Mouse (Mus musculus) gastrocnemius, adult 2 months (tissue): Measurements from ENCODE around the gene Col24a1. TPM values are rescaled to one million over a fixed set of nuclear protein-coding genes. Genes with fewer than 3 reads are reported as not detected.
A peak's percentile ranks its signal among the peaks of the same experiment; 100 is the strongest.
"Not testable (repeated sequence)": the region's sequence is repeated elsewhere in the genome, so short reads cannot be mapped to it uniquely, and the experiment has no call there.

Experiments used
- DNase-seq: peaks from one replicate; pipeline ENCODE4 v3.0.0; 2022
- H3K27ac ChIP-seq: fragments of 200-600 bp; 2 replicates; pipeline ENCODE4 v1.8.1; 2022; ENCODE audit warnings: mild to moderate bottlenecking
- H3K4me3 ChIP-seq: fragments of 200-600 bp; 2 replicates; pipeline ENCODE4 v1.8.1; 2022; ENCODE audit warnings: mild to moderate bottlenecking, moderate library complexity
- CTCF ChIP-seq: fragments of 200-600 bp; IDR thresholded peaks from 2 replicates; pipeline ENCODE4 v1.8.1; 2022; ENCODE audit warnings: antibody characterized with exemption, mild to moderate bottlenecking, moderate library complexity
- intact Hi-C: fragments of 180-260 bp; cut with DNase I; formaldehyde crosslinking; loops from one replicate; pipeline ENCODE4 v1.15.1; 2025
- total RNA-seq, 2 experiments: library from RNA; stranded (reverse); gene quantifications; 2 replicates each; pipeline ENCODE4 v1.2.3; 2021

The Col24a1 gene
- total RNA-seq, 2 experiments from 2014 or later = 1.8 to 2.4 TPM

GRCm38 (mm10) chr3:145439086-145439485 lies 146.8 kb downstream of the Col24a1 start:
- DNase-seq = no peak
- Histone ChIP-seq H3K4me3 (no peak overlapping the region), H3K27ac (no peak overlapping the region)
- intact Hi-C loops = no loop called here
- TF ChIP-seq CTCF = peak; percentile 28

GRCm38 (mm10) chr3:145440993-145441392 lies 148.7 kb downstream of the Col24a1 start:
- no peak overlapping the region for H3K27ac ChIP-seq
- no peak for DNase-seq
- intact Hi-C loops = no loop called here
- TF ChIP-seq CTCF = no peak
- no peak overlapping the region for H3K4me3 ChIP-seq

- no peak overlapping the region for H3K4me3 ChIP-seq
- intact Hi-C loops = loop anchor here (2.0 kb wide), 1 partner anchor 293 kb away; no protein-coding TSS in a partner anchor
- H3K27ac ChIP-seq = no peak overlapping the region
- DNase-seq = peak; percentile 23
- peak; percentile 65 for TF ChIP-seq CTCF
These were observed 150.0 kb downstream of the Col24a1 start for GRCm38 (mm10) chr3:145442268-145442667.

GRCm38 (mm10) chr3:145443167-145443566 lies 150.9 kb downstream of the Col24a1 start:
- H3K4me3 ChIP-seq, DNase-seq, H3K27ac ChIP-seq: not testable (repeated sequence)
- intact Hi-C loops = loop anchor here (2.0 kb wide), 1 partner anchor 294 kb away; no protein-coding TSS in a partner anchor

- intact Hi-C loops = no loop called here
- DNase-seq = no peak
- TF ChIP-seq CTCF = no peak
These were observed 164.8 kb downstream of the Col24a1 start for GRCm38 (mm10) chr3:145457039-145457438.

GRCm38 (mm10) chr3:145462351-145462750 lies 170.1 kb downstream of the Col24a1 start:
- TF ChIP-seq CTCF = no peak
- DNase-seq = no peak
- H3K4me3 ChIP-seq = no peak overlapping the region
- H3K27ac ChIP-seq = no peak overlapping the region
- intact Hi-C loops = no loop called here

More at GRCm38 (mm10) chr3:145457039-145457438, 164.8 kb downstream of the Col24a1 start:
- Histone ChIP-seq H3K27ac (no peak overlapping the region), H3K4me3 (no peak overlapping the region)

GRCm38 (mm10) chr3:145463731-145464130 lies 171.5 kb downstream of the Col24a1 start:
- intact Hi-C loops = no loop called here
- Histone ChIP-seq H3K4me3 (no peak overlapping the region), H3K27ac (no peak overlapping the region)
- no peak for DNase-seq
- TF ChIP-seq CTCF = no peak

GRCm38 (mm10) chr3:145471094-145471493 lies 178.8 kb downstream of the Col24a1 start:
- H3K4me3 ChIP-seq = no peak overlapping the region
- H3K27ac ChIP-seq = peak overlapping the region; percentile 58; the same call in 1 of the 2 replicates
- TF ChIP-seq CTCF = no peak

GRCm38 (mm10) chr3:145474163-145474562 lies 181.9 kb downstream of the Col24a1 start:
- no peak for DNase-seq
- no peak for TF ChIP-seq CTCF
- H3K4me3 ChIP-seq = no peak overlapping the region
- intact Hi-C loops = no loop called here
- H3K27ac ChIP-seq = 0 out of 2 replicates have a peak overlapping the region, but pooled peaks have one; percentile 2

More at GRCm38 (mm10) chr3:145471094-145471493, 178.8 kb downstream of the Col24a1 start:
- DNase-seq = no peak
- intact Hi-C loops = no loop called here

- Histone ChIP-seq H3K27ac (peak overlapping the region; percentile 55; the same call in 1 of the 2 replicates), H3K4me3 (peak overlapping the region; percentile 19; the same call in 1 of the 2 replicates)
- no peak for TF ChIP-seq CTCF
- intact Hi-C loops = no loop called here
- no peak for DNase-seq
These were observed 184.4 kb downstream of the Col24a1 start for GRCm38 (mm10) chr3:145476634-145477033.

- intact Hi-C loops = no loop called here
- no peak for TF ChIP-seq CTCF
- Histone ChIP-seq H3K27ac (peak overlapping the region; percentile 55), H3K4me3 (peak overlapping the region; percentile 19; the same call in 1 of the 2 replicates)
- DNase-seq = no peak
These were observed 184.8 kb downstream of the Col24a1 start for GRCm38 (mm10) chr3:145477074-145477473.

- Histone ChIP-seq H3K4me3 (no peak overlapping the region), H3K27ac (peak overlapping the region; percentile 55)
- intact Hi-C loops = no loop called here
- no peak for DNase-seq
- TF ChIP-seq CTCF = no peak
These were observed 186.2 kb downstream of the Col24a1 start for GRCm38 (mm10) chr3:145478446-145478845.

- Histone ChIP-seq H3K27ac (peak overlapping the region; percentile 62), H3K4me3 (no peak overlapping the region)
- DNase-seq = no peak
- TF ChIP-seq CTCF = no peak
- intact Hi-C loops = no loop called here
These were observed 198.0 kb downstream of the Col24a1 start for GRCm38 (mm10) chr3:145490279-145490678.

- intact Hi-C loops = no loop called here
- no peak for DNase-seq
- Histone ChIP-seq H3K4me3 (no peak overlapping the region), H3K27ac (peak overlapping the region; percentile 62)
- TF ChIP-seq CTCF = no peak
These were observed 199.1 kb downstream of the Col24a1 start for GRCm38 (mm10) chr3:145491326-145491725.
